Mouse (Mus musculus): ENCODE data around the gene Cpm. TPM values are rescaled to one million over a fixed set of nuclear protein-coding genes. Genes with fewer than 3 reads are reported as not detected.

Cpm gene
- polyA plus RNA-seq, 1 experiment from 2014 or later, result 4.6 TPM

DNA sequence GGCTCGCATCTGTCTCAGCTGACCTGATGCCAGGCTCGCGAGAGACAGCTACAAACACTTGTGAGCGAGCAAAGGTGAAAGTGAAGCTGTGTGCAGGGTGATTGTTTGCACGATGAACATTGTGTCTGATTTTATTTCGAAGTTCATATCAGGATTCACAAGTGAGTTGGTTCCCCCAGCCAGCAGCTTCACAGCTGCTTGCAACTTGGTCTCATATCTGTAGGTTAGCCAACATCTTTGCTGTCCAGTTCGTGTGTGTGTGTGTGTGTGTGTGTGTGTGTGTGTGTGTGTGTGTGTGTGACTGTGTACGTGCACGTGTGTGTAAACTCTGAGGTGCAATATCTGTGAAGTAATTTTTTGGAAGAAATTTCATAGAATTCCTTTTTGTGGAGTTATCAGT is 26.2 kb downstream of the Cpm start:
- 87% methylated on average over 9 of the region's 9 CpGs for WGBS
- Histone ChIP-seq H3K4me1 (replicated peaks; ENCODE audit: control insufficient read depth, insufficient read depth, low read length) (no peaks in the 10 kb centered on the region), H3K9me3 (ENCODE audit: control insufficient read depth, low read length) (no peaks in the 10 kb centered on the region), H3K27ac (ENCODE audit: low read length) (no peak overlapping the region), H3K4me2 (ENCODE audit: low read length) (no peak overlapping the region), H3K27me3 (replicated peaks; ENCODE audit: control insufficient read depth, insufficient read depth, low read length) (no peaks in the 10 kb centered on the region), H3K4me3 (replicated peaks; ENCODE audit: low read length) (no peak overlapping the region), H3K36me3 (ENCODE audit: control insufficient read depth, insufficient read depth) (no peaks in the 10 kb centered on the region), H3K9ac (replicated peaks; ENCODE audit: low read depth, low read length) (no peak overlapping the region)
- ATAC-seq, result no peak

DNA sequence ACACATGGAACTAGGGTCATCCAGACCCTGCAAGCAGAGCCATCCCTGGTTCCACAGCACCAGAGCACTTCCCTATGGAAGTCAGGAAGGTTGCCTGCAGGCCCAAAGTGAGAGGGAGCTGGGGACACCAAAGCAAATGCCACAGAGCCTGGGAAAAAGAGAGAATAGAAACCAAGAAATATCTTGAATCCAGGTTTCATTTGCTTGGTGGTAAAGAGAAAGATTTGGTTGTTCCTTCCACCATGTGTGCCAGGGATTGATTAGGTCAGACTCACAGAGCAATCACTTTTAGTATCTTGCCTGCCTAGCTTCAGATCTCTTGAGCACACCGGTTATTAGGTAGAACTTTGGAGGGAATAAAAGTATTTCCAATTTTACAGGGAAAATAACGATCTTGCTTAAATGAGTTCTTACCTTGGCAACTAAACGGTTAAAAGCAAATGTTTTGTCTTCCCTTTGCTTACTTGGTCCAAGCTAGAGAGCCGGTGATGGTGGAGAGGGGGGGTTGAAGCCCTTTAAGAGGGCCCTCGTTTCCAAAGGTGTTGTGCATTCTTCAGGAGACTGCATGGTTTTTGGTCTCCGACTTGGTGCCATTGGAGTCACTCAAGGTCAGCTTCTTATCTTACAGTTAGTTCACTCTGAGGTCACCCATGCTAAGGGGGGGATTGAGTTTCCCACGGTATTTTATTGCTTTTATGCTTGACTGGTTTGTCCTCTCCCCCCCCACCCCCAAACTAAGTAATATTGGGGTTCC is 26.8 kb downstream of the Cpm start:
- WGBS, result 51% methylated on average over 7 of the region's 7 CpGs
- H3K4me2 ChIP-seq (ENCODE audit: low read length), result no peak overlapping the region
- H3K4me1 ChIP-seq (replicated peaks; ENCODE audit: control insufficient read depth, insufficient read depth, low read length), result no peaks in the 10 kb centered on the region
- ATAC-seq, result no peak
- H3K36me3 ChIP-seq (ENCODE audit: control insufficient read depth, insufficient read depth), result no peaks in the 10 kb centered on the region
- H3K4me3 ChIP-seq (replicated peaks; ENCODE audit: low read length), result no peak overlapping the region
- no peaks in the 10 kb centered on the region for H3K9me3 ChIP-seq (ENCODE audit: control insufficient read depth, low read length)
- H3K27ac ChIP-seq (ENCODE audit: low read length), result no peak overlapping the region
- no peaks in the 10 kb centered on the region for H3K27me3 ChIP-seq (replicated peaks; ENCODE audit: control insufficient read depth, insufficient read depth, low read length)
- H3K9ac ChIP-seq (replicated peaks; ENCODE audit: low read depth, low read length), result no peak overlapping the region

DNA sequence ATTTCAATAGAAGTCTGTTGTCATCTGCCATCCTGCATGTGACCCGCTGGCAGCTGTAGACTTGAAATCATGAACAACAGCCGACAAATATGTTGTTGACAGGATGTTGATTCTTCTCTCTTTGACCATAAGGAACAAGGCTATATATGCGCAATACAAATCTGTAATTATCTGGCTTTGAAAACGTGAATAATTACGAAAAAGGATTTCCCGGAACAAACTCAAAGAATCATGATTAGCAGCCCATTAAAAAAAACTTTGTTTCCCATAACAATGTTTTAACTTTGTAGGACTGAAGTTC is 27.3 kb downstream of the Cpm start:
- 77% methylated on average over 6 of the region's 6 CpGs for WGBS

DNA sequence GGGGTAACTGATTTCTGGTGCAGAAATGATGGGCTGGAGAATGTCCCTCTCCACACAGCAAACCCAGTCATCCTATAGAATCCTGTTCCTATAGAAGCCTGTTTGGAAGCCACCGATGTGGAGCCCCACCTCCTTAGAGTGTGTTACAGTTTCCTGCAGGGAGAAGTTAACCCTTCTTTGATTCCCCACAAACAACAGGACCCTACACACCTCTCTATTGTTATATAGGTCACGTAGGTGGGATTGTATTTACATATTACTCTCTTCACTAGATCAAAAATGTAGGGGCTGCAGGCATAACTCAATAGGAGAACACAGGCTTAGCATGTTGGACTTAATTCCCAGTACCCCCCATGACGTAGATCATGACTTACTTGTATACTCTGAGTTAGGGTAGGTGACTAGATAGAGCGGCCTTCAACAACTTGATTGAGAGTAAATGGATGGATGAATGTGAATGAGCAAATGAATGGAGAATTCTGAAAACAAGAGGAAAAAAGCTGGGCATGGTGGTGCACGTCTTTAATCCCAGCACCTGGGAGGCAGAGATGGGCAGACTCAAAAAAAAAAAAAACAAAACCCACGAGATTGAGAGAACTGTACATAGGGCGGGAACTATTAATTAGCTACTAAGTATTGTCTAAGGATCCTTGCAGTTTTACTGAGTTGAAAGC is 27.8 kb downstream of the Cpm start:
- Histone ChIP-seq H3K9ac (replicated peaks; ENCODE audit: low read depth, low read length) (no peak overlapping the region), H3K4me1 (replicated peaks; ENCODE audit: control insufficient read depth, insufficient read depth, low read length) (no peaks in the 10 kb centered on the region), H3K27me3 (replicated peaks; ENCODE audit: control insufficient read depth, insufficient read depth, low read length) (no peaks in the 10 kb centered on the region), H3K9me3 (ENCODE audit: control insufficient read depth, low read length) (no peaks in the 10 kb centered on the region), H3K36me3 (ENCODE audit: control insufficient read depth, insufficient read depth) (no peaks in the 10 kb centered on the region), H3K27ac (ENCODE audit: low read length) (no peak overlapping the region), H3K4me2 (ENCODE audit: low read length) (no peak overlapping the region), H3K4me3 (replicated peaks; ENCODE audit: low read length) (no peak overlapping the region)
- 69% methylated on average over 7 of the region's 7 CpGs for WGBS
- no peak for ATAC-seq

More for the DNA sequence above, 27.3 kb downstream of the Cpm start:
- Histone ChIP-seq H3K4me3 (replicated peaks; ENCODE audit: low read length) (no peak overlapping the region), H3K27ac (ENCODE audit: low read length) (no peak overlapping the region), H3K27me3 (replicated peaks; ENCODE audit: control insufficient read depth, insufficient read depth, low read length) (no peaks in the 10 kb centered on the region), H3K4me1 (replicated peaks; ENCODE audit: control insufficient read depth, insufficient read depth, low read length) (no peaks in the 10 kb centered on the region), H3K9me3 (ENCODE audit: control insufficient read depth, low read length) (no peaks in the 10 kb centered on the region), H3K4me2 (ENCODE audit: low read length) (no peak overlapping the region), H3K9ac (replicated peaks; ENCODE audit: low read depth, low read length) (no peak overlapping the region), H3K36me3 (ENCODE audit: control insufficient read depth, insufficient read depth) (no peaks in the 10 kb centered on the region)
- ATAC-seq, result no peak

DNA sequence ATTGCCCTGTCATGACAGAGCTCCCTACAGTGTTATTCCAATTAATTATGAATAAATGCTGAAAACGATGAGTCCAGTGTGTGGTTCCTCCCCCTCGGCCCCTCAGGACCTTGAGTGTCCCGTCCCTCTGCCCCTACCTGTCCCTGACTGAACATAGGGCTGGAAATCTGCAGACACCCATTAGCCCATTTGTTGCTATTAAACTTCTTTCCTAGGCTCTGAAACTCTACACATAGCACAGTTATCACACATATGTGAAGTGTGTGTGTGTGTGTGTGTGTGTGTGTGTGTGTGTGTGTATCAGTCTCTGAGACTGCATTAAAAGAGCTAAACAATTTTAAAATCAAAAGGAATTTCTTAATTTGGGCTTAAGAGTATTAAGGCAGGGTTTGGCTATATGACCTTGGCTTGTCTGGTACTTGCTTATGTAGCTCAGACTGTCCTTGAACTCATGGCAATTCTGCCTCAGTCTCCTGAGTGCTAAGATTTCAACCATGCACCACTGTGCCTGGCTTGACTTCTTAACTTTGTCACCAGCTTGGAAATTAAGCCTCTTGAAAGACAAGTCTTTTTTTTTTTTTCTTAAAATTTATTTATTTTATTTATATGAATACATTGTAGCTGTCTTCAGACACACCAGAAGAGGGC is 28.5 kb downstream of the Cpm start:
- Histone ChIP-seq H3K9me3 (ENCODE audit: control insufficient read depth, low read length) (no peaks in the 10 kb centered on the region), H3K27me3 (replicated peaks; ENCODE audit: control insufficient read depth, insufficient read depth, low read length) (no peaks in the 10 kb centered on the region), H3K4me3 (replicated peaks; ENCODE audit: low read length) (no peak overlapping the region), H3K27ac (ENCODE audit: low read length) (no peak overlapping the region), H3K36me3 (ENCODE audit: control insufficient read depth, insufficient read depth) (no peaks in the 10 kb centered on the region), H3K4me1 (replicated peaks; ENCODE audit: control insufficient read depth, insufficient read depth, low read length) (no peaks in the 10 kb centered on the region), H3K4me2 (ENCODE audit: low read length) (no peak overlapping the region), H3K9ac (replicated peaks; ENCODE audit: low read depth, low read length) (no peak overlapping the region)
- 78% methylated on average over 3 of the region's 3 CpGs for WGBS
- ATAC-seq, result no peak

DNA sequence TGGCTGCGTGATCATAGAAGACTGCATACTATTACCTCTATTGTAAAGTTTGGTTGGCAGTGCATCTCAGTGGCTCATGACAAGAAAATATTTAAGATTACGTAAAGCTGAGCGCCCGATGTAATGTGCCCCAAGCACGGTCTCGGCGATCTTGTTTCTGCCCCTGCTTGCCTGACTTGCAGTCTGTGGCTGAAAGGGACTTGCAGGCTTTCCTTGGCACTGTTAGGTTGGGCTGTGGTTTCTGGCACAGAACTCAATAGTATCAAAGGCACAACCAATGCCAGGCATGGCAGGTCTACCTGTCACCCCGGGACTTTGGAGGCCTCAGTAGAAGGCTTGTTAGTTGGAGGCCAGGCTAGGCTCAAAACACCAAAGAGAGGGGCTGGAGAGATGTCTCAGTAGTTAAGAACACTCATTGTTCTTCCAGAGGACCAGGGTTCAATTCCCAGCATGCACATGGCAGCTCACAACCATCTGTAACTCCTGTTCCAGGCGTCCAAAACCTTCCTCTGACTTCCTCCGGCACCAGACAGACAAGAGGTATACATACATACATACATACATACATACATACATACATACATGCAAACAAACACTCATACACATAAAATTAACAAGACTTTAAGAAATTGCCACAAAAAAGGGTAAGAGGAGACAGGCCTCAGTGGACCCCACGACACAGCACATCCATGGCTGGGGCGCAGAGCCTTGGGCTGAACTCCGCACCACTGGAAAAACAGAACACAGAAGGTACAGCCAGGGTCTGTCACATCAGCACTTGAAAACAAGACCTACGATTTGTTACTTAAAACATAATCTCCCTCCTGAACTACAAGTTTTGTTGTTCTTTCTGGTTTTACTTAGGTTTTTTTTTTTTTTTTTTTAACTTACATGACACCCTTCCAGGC is 29.5 kb downstream of the Cpm start:
- no peak overlapping the region for H3K9ac ChIP-seq (replicated peaks; ENCODE audit: low read depth, low read length)
- no peak overlapping the region for H3K4me2 ChIP-seq (ENCODE audit: low read length)
- H3K36me3 ChIP-seq (ENCODE audit: control insufficient read depth, insufficient read depth), result no peaks in the 10 kb centered on the region
- 0 out of 2 replicates have a peak, but pooled peaks cover under 1% of the 10 kb centered on the region for H3K4me1 ChIP-seq (replicated peaks; ENCODE audit: control insufficient read depth, insufficient read depth, low read length)
- H3K4me3 ChIP-seq (replicated peaks; ENCODE audit: low read length), result no peak overlapping the region
- 97% methylated on average over 14 of the region's 14 CpGs for WGBS
- no peaks in the 10 kb centered on the region for H3K27me3 ChIP-seq (replicated peaks; ENCODE audit: control insufficient read depth, insufficient read depth, low read length)
- no peaks in the 10 kb centered on the region for H3K9me3 ChIP-seq (ENCODE audit: control insufficient read depth, low read length)
- H3K27ac ChIP-seq (ENCODE audit: low read length), result no peak overlapping the region
- ATAC-seq, result no peak

DNA sequence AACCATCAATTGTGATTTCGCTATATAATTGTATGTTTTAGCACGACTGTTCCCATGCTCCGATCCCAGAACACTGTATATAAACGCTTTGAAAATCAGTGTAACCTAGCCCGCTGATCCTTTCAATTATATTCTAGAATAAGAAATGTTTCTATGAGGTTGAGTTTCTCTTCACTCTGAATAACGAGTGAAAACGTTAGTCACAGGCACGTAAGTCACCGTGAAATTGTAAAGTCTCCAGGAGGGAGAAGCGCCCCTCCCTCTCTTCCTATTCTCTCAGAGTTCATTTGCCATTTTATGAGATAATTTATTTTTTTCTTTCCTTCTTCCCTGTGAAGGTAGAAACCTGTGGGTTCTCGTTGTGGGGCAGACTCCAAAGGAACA is 30.1 kb downstream of the Cpm start:
- Histone ChIP-seq H3K4me2 (ENCODE audit: low read length) (no peak overlapping the region), H3K27me3 (replicated peaks; ENCODE audit: control insufficient read depth, insufficient read depth, low read length) (no peaks in the 10 kb centered on the region), H3K9ac (replicated peaks; ENCODE audit: low read depth, low read length) (no peak overlapping the region), H3K36me3 (ENCODE audit: control insufficient read depth, insufficient read depth) (no peaks in the 10 kb centered on the region), H3K4me3 (replicated peaks; ENCODE audit: low read length) (no peak overlapping the region), H3K9me3 (ENCODE audit: control insufficient read depth, low read length) (no peaks in the 10 kb centered on the region), H3K4me1 (replicated peaks; ENCODE audit: control insufficient read depth, insufficient read depth, low read length) (0 out of 2 replicates have a peak, but pooled peaks cover 2% of the 10 kb centered on the region), H3K27ac (ENCODE audit: low read length) (no peak overlapping the region)
- WGBS, result 68% methylated on average over 11 of the region's 11 CpGs
- no peak for ATAC-seq

DNA sequence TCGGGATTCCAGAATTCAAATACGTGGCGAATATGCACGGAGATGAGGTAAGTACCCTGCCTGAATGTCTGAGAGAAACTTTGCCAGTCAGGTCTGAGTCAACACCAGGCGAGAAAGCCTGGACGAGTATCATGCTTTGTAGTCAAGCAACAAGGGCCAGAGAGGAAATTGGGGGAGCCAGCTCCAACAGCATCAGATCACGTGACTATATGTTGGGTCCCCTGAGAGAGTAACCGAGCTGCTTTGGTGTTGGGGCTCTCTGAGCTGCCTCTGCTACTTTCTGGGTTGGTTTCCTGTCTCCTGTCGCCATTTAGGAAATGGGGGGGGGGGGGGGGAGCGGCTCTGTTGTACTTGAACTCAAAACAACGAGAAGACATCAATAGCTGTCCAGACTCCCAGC is 30.5 kb downstream of the Cpm start:
- Histone ChIP-seq H3K9me3 (ENCODE audit: control insufficient read depth, low read length) (no peaks in the 10 kb centered on the region), H3K27ac (ENCODE audit: low read length) (no peak overlapping the region), H3K9ac (replicated peaks; ENCODE audit: low read depth, low read length) (no peak overlapping the region), H3K36me3 (ENCODE audit: control insufficient read depth, insufficient read depth) (no peaks in the 10 kb centered on the region), H3K4me3 (replicated peaks; ENCODE audit: low read length) (no peak overlapping the region), H3K27me3 (replicated peaks; ENCODE audit: control insufficient read depth, insufficient read depth, low read length) (no peaks in the 10 kb centered on the region), H3K4me2 (ENCODE audit: low read length) (no peak overlapping the region), H3K4me1 (replicated peaks; ENCODE audit: control insufficient read depth, insufficient read depth, low read length) (0 out of 2 replicates have a peak, but pooled peaks cover 2% of the 10 kb centered on the region)
- 76% methylated on average over 10 of the region's 11 CpGs for WGBS
- ATAC-seq, result no peak
